Mouse (Mus musculus): ENCODE results near the gene Olfr1461.

The Olfr1461 gene

DNA sequence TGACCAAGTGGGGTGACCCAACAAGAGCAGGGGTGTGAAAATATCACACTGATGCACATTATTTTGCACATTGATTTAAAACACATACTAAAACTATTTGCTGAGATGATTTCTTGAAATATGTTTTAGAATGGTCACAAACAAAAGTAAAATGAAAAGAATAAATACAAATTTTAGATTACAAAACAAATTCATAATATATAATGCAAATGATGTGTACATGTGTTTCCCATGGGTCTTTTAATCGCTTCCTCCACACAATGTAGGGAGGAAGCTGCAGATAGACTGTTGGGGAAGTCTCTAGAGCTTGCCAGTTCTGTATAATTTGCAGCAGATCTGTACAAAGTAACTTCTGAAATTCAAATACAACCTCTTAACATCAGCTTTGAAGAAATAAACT, at the start of gene Olfr1461:
TSS of gene Olfr1461 (plus strand) at position 301 of the 400 bp plus-strand sequence.
- no peak for ATAC-seq (ENCODE audit: insufficient number of reproducible peaks, low FRiP score, low TSS enrichment)

DNA sequence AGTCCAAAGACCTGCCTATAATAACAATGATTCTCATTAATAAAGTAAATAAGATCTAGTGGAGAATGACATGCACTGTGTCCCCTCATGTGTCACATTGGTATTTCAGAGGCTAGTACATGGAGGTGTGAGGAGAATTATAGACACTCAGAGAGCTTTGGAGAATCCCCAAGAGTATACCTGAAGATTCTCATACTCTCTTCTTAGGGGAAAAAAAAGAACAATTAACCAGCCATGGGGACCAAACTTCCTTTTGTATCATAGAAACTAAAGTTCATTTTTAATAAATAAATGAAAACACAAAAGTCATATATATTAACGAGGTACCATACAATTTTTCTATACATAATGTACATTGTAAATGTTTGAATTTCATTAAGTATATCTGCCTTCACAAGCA, 13.4 kb upstream of the Olfr1461 start, which contains the start of gene Olfr1459:
TSS of gene Olfr1459 (minus strand) at position 101 of the 400 bp plus-strand sequence.
- ATAC-seq (ENCODE audit: insufficient number of reproducible peaks, low FRiP score, low TSS enrichment) = no peak

DNA sequence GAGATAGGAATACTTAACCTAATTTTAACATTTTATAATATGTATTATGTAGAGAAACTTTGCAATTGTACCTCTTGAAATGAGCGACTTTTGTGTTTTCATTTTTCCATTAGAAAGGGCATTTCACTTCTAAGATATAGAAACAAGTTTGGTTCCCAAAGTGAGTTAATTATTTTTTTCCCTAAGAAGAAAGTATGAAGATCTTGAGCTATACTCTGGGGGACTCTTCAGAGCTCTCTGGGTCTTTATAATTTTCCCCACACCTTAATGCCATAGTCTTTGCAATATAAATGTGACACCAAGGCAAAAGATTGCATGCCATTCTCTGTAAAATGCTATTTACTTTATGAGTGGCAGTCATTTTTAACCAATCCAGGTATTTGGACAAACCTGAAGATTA, 22.6 kb downstream of the Olfr1461 start, which contains the start of gene Olfr1462:
TSS of gene Olfr1462 (plus strand) at position 301 of the 400 bp plus-strand sequence.
- ATAC-seq (ENCODE audit: insufficient number of reproducible peaks, low FRiP score, low TSS enrichment) = no peak

All from cerebellum, adult (tissue).